Mouse (Mus musculus): ENCODE measurements around the gene Meis2.

- TF ChIP-seq CTCF (IDR thresholded peaks at IDR 0.05; ENCODE audit: borderline replicate concordance, extremely low read depth, insufficient read depth, insufficient read length), result no peak
- no peak for TF ChIP-seq POLR2A (IDR thresholded peaks at IDR 0.05; ENCODE audit: borderline replicate concordance, extremely low read depth, insufficient read depth, insufficient read length, poor library complexity, severe bottlenecking)
These were observed 209.1 kb downstream of the Meis2 start for GRCm38 (mm10) chr2:115856401-115857073.
